Mouse (Mus musculus) embryonic facial prominence, embryonic 13.5 days (tissue): Measurements from ENCODE around the gene Msh6. TPM values are rescaled to one million over a fixed set of nuclear protein-coding genes. Genes with fewer than 3 reads are reported as not detected.
"Not testable (repeated sequence)": the region's sequence is repeated elsewhere in the genome, so short reads cannot be mapped to it uniquely, and the experiment has no call there.

ENCODE experiments used
- ATAC-seq: fragments of 200-750 bp; cut with Nextera tagmentation; 2 replicates; pipeline ENCODE4 v1.8.0; 2017; ENCODE audit warnings: low read depth; ENCODE audit not compliant: insufficient number of reproducible peaks, insufficient read depth, low FRiP score, low TSS enrichment
- H3K27ac ChIP-seq: fragments of 300-500 bp; sonication (generic); 2 replicates; pipeline ENCODE4 v1.5.1; 2015; ENCODE audit warnings: moderate library complexity, mild to moderate bottlenecking, inconsistent platforms
- H3K27me3 ChIP-seq: fragments of 300-500 bp; sonication (generic); 2 replicates; pipeline ENCODE4 v1.6.1; 2015; ENCODE audit warnings: mild to moderate bottlenecking, inconsistent platforms
- H3K36me3 ChIP-seq: fragments of 300-500 bp; sonication (generic); 2 replicates; pipeline ENCODE4 v1.6.1; 2015; ENCODE audit warnings: mild to moderate bottlenecking, inconsistent platforms
- H3K4me1 ChIP-seq: fragments of 300-500 bp; sonication (generic); 2 replicates; pipeline ENCODE4 v1.6.1; 2015; ENCODE audit warnings: inconsistent platforms
- H3K4me2 ChIP-seq: fragments of 300-500 bp; sonication (generic); 2 replicates; pipeline ENCODE4 v1.6.1; 2015; ENCODE audit warnings: moderate library complexity, mild to moderate bottlenecking, inconsistent platforms
- H3K4me3 ChIP-seq: fragments of 300-500 bp; sonication (generic); 2 replicates; pipeline ENCODE4 v1.5.1; 2015; ENCODE audit warnings: mild to moderate bottlenecking, inconsistent platforms
- H3K9ac ChIP-seq: fragments of 300-500 bp; sonication (generic); 2 replicates; pipeline ENCODE4 v1.6.1; 2015; ENCODE audit warnings: mild to moderate bottlenecking, inconsistent platforms
- H3K9me3 ChIP-seq: fragments of 300-500 bp; sonication (generic); 2 replicates; pipeline ENCODE4 v1.6.1; 2016; ENCODE audit warnings: inconsistent platforms
- WGBS: fragments of 180-500 bp; shearing (Covaris S2); methylation state at CpG from one replicate; pipeline ENCODE4 v1.1.7; 2015; ENCODE audit warnings: mixed read lengths; 5-methylcytosine and 5-hydroxymethylcytosine counted together
- polyA plus RNA-seq: library from polyadenylated mRNA; unstranded; fragments of >200 nt; fragmentation: Nextera tagmentation; extraction: Ambion mirVana; gene quantifications from 2 replicates; pipeline ENCODE4 v1.2.1, GENCODE M21; 2015

Msh6 gene
- polyA plus RNA-seq, 1 experiment from 2014 or later, result 55.0 TPM

- H3K36me3 ChIP-seq, H3K4me2 ChIP-seq, ATAC-seq, H3K9ac ChIP-seq, H3K4me3 ChIP-seq, H3K27ac ChIP-seq, H3K4me1 ChIP-seq, H3K9me3 ChIP-seq, H3K27me3 ChIP-seq: not testable (repeated sequence)
- 33% methylated on average over 7 of the region's 8 CpGs for WGBS
Measured at GRCm38 (mm10) chr17:87968483-87968926, 6.4 kb upstream of the Msh6 start.

GRCm38 (mm10) chr17:87971696-87972591, 2.9 kb upstream of the Msh6 start:
- H3K4me2 ChIP-seq, H3K9me3 ChIP-seq, H3K9ac ChIP-seq, H3K36me3 ChIP-seq, H3K27me3 ChIP-seq, ATAC-seq, H3K4me3 ChIP-seq, H3K27ac ChIP-seq: not testable (repeated sequence)
- 85% methylated on average over 15 of the region's 15 CpGs for WGBS
- H3K4me1 ChIP-seq, result peaks cover 19% of the 10 kb centered on the region

GRCm38 (mm10) chr17:87972856-87973255, 2.0 kb upstream of the Msh6 start:
- H3K27ac ChIP-seq, result no peak overlapping the region
- peaks cover 23% of the 10 kb centered on the region for H3K4me1 ChIP-seq
- no peak for ATAC-seq
- H3K4me2 ChIP-seq, result no peak overlapping the region
- no peak overlapping the region for H3K9ac ChIP-seq
- no peaks in the 10 kb centered on the region for H3K9me3 ChIP-seq
- WGBS, result 61% methylated on average over 5 of the region's 5 CpGs
- peaks cover 6% of the 10 kb centered on the region; the same call in 1 of the 2 replicates for H3K36me3 ChIP-seq
- H3K4me3 ChIP-seq, result no peak overlapping the region
- no peaks in the 10 kb centered on the region for H3K27me3 ChIP-seq

GRCm38 (mm10) chr17:87973261-87974167, 1.3 kb upstream of the Msh6 start:
- 60% methylated on average over 10 of the region's 10 CpGs for WGBS
- no peak overlapping the region for H3K27ac ChIP-seq
- H3K27me3 ChIP-seq, result no peaks in the 10 kb centered on the region
- H3K36me3 ChIP-seq, result peaks cover 7% of the 10 kb centered on the region; the same call in 1 of the 2 replicates
- H3K4me2 ChIP-seq, result peak overlapping the region; percentile 68
- H3K4me3 ChIP-seq, result no peak overlapping the region
- H3K4me1 ChIP-seq, result peaks cover 28% of the 10 kb centered on the region
- H3K9ac ChIP-seq, result no peak overlapping the region
- H3K9me3 ChIP-seq, result no peaks in the 10 kb centered on the region
- ATAC-seq, result no peak

- WGBS, result under 1% methylated on average over 48 of the region's 68 CpGs
- Histone ChIP-seq H3K9ac (peak overlapping the region; percentile 81), H3K4me2 (peak overlapping the region; percentile 68), H3K9me3 (no peaks in the 10 kb centered on the region), H3K4me1 (peaks cover 33% of the 10 kb centered on the region), H3K27me3 (no peaks in the 10 kb centered on the region), H3K27ac (peak overlapping the region; percentile 88), H3K36me3 (peaks cover 7% of the 10 kb centered on the region; the same call in 1 of the 2 replicates), H3K4me3 (peak overlapping the region; percentile 74)
- ATAC-seq, result peak; percentile 40
Measured at GRCm38 (mm10) chr17:87975229-87975853, 479 bp downstream of the Msh6 start.

GRCm38 (mm10) chr17:87976154-87976806, 1.4 kb downstream of the Msh6 start:
- no peak overlapping the region for H3K27ac ChIP-seq
- peaks cover 14% of the 10 kb centered on the region for H3K36me3 ChIP-seq
- 70% methylated on average over 9 of the region's 9 CpGs for WGBS
- H3K9ac ChIP-seq, result peak overlapping the region; percentile 81
- H3K4me3 ChIP-seq, result peak overlapping the region; percentile 74
- H3K4me1 ChIP-seq, result peaks cover 33% of the 10 kb centered on the region
- peak overlapping the region; percentile 68 for H3K4me2 ChIP-seq
- no peaks in the 10 kb centered on the region for H3K9me3 ChIP-seq
- no peak for ATAC-seq
- no peaks in the 10 kb centered on the region for H3K27me3 ChIP-seq

- Histone ChIP-seq H3K4me1 (peaks cover 33% of the 10 kb centered on the region), H3K36me3 (peaks cover 19% of the 10 kb centered on the region)
- WGBS, result 90% methylated on average over 4 of the region's 4 CpGs
- ATAC-seq, H3K27me3 ChIP-seq, H3K4me2 ChIP-seq, H3K9ac ChIP-seq, H3K4me3 ChIP-seq, H3K27ac ChIP-seq, H3K9me3 ChIP-seq: not testable (repeated sequence)
Measured at GRCm38 (mm10) chr17:87976927-87977326, 2.1 kb downstream of the Msh6 start.

GRCm38 (mm10) chr17:87979696-87980095, 4.8 kb downstream of the Msh6 start:
- 83% methylated on average over 1 of the region's 1 CpGs for WGBS
- H3K9ac ChIP-seq, H3K9me3 ChIP-seq, H3K4me3 ChIP-seq, ATAC-seq, H3K4me2 ChIP-seq, H3K27me3 ChIP-seq, H3K27ac ChIP-seq: not testable (repeated sequence)
- Histone ChIP-seq H3K4me1 (peaks cover 26% of the 10 kb centered on the region), H3K36me3 (peaks cover 46% of the 10 kb centered on the region)

- no peak overlapping the region for H3K4me3 ChIP-seq
- H3K9ac ChIP-seq, result no peak overlapping the region
- peaks cover 70% of the 10 kb centered on the region for H3K36me3 ChIP-seq
- H3K4me1 ChIP-seq, result peaks cover 15% of the 10 kb centered on the region
- H3K4me2 ChIP-seq, result no peak overlapping the region
- ATAC-seq, result no peak
- H3K27me3 ChIP-seq, result no peaks in the 10 kb centered on the region
- H3K9me3 ChIP-seq, result no peaks in the 10 kb centered on the region
- H3K27ac ChIP-seq, result no peak overlapping the region
- 82% methylated on average over 3 of the region's 3 CpGs for WGBS
Measured at GRCm38 (mm10) chr17:87982112-87982511, 7.2 kb downstream of the Msh6 start.

GRCm38 (mm10) chr17:87983313-87983712, 8.5 kb downstream of the Msh6 start:
- H3K36me3 ChIP-seq, result peaks cover 75% of the 10 kb centered on the region

More at GRCm38 (mm10) chr17:87983313-87983712, 8.5 kb downstream of the Msh6 start:
- H3K4me3 ChIP-seq, result no peak overlapping the region
- no peak overlapping the region for H3K9ac ChIP-seq
- H3K27me3 ChIP-seq, result no peaks in the 10 kb centered on the region
- WGBS, result 36% methylated on average over 4 of the region's 4 CpGs
- no peak overlapping the region for H3K4me2 ChIP-seq
- H3K9me3 ChIP-seq, result no peaks in the 10 kb centered on the region
- no peak for ATAC-seq
- peaks cover 12% of the 10 kb centered on the region; the same call in 1 of the 2 replicates for H3K4me1 ChIP-seq
- H3K27ac ChIP-seq, result no peak overlapping the region
